Mouse (Mus musculus) thymus, postnatal 4 days (tissue): ENCODE results near the gene Gstt2.
"Not testable (repeated sequence)": the region's sequence is repeated elsewhere in the genome, so short reads cannot be mapped to it uniquely, and the experiment has no call there.

Source experiments
- DNase-seq: peaks from one replicate; pipeline ENCODE4 v3.0.0; 2021

Gstt2 gene

DNA sequence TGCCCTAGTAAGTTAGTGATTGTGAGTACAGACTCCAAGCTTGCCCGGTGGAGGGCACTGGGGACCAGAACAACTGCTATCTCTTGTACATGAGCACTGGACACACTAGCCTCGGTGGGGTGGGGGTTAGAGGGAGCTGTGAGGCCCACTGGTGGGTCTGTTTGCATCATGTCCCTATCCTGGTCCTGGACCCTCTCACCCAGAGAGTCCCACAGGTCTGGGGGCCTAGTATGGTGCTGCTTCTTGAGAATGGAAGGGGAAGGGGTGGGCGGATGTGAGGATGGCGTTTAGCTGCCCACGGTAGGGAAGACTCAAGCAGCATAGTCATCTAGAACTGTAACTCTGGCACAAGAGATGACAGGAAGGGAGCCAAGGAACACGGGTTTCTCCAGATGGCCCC, 17.6 kb upstream of the Gstt2 start:
- no peak for DNase-seq

DNA sequence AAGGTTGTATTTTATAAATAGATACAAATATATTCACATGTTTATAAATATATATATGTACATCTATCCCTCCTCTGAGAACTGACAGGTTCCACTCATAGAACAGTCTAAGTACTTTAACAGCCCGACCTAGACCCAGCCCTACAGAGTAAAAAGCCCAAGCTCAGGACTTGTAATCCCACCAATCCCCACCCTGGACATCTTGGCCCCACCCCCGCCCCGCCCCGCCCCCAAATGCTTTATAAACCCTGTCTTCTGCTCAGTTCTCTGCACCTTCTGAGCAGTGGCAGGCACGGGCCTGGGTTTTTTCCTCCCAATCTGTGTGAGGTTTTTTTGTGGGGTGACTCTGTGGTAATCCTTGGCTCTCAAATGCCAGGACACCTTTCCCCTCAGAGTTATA, 16.9 kb upstream of the Gstt2 start:
- DNase-seq = no peak

DNA sequence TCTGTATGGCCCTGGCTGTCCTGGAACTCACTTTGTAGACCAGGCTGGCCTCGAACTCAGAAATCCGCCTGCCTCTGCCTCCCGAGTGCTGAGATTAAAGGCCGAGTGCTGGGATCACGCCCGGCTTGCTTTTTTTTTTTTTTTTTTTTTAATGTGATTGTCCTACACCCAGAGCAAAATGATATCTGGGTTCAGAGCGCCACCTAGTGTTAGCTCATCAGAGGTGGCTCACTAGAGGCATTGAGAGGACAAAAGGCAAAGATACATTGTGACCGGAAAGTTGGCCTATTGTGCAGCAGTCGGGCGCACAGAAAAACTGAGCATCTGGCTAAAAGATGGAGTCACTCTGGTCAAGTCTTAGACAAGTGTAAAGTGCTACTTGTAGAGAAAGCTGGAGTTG, 16.2 kb upstream of the Gstt2 start:
- peak; percentile 90 for DNase-seq

DNA sequence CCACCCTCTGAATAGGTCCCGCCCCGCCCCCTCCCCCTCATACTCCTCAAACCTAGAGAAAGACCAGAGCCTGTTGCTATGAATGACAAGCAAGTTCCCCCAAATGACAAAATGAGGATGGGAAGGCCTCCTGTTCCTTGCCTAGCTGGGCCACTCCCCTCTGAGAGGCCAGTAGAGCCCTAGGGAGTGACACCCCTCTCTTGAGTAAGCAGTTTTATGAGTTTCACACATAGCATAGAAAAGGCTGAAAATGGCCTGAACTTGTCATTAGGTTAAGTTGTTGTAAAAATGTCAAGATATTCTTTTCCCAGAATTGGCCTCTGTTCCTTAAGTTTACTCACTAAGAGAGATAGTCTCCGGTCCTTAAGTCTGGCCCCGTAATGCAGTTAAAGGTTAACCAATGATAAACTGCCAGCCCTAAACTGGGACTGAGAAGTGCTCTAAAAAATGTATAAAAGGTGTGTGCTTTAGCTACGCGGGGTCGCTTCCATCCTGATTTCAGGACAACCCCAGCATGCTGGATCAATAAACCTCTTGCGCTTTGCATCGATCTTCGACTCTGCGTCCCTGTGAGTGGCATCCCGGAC, 15.4 kb upstream of the Gstt2 start:
- DNase-seq = no peak

DNA sequence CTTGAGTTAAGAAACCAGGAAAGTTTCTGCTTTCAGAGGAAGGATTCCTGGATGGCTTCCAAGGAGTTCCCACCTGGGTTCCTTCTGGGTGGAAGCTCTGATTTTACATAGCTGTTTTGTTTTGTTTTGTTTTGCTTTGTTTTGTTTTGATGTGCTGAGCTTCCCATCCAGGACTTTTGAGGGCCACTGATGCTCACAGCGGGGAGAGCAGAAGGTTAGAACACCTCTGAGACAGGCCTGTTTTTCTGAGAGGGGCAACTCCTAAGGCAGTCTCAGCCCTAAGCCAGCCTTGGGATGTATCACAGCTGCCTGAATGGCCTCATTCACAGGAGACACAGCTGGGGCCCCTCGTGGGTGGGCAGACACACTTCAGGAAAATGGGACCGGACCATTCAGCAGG, 14.5 kb upstream of the Gstt2 start:
- no peak for DNase-seq

DNA sequence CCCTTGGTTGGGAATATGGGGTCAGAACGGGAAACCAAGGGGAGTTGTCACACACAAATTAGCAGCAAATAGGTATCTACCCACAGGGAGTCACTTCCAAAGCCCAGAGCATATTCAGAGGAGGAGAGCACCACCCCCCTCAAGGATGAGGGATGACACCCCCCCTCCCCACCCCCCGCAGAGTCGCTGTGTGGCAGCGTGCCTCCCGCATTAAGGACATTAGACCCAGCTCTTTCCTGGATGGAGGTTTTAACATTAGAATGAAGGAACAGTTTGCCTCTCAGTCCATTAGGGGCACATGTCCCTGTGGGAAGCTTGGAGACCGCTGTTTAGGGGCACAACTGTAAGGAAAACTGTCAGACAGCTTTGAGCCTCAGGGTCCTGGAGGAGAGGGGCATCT, 13.9 kb upstream of the Gstt2 start:
- no peak for DNase-seq

DNA sequence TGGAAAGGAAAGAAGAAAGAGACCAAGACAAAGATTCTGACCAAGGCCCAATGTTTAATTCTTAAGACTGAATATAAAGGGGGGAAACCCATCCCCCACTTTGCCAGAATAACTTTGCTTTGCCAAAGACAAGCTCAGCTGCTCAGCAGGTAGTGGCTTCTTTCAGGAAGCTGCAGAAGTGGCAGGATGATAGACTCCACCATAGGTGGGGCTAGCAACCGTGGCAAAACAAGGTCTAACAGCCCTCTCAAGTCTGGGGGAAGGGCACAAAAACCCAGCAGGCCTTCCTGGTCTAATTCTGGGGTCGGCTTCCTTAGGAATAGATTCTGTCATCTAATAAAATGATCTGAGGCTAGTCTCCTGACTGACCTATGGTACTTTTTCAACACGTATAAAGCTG, 11.2 kb upstream of the Gstt2 start:
- no peak for DNase-seq

DNA sequence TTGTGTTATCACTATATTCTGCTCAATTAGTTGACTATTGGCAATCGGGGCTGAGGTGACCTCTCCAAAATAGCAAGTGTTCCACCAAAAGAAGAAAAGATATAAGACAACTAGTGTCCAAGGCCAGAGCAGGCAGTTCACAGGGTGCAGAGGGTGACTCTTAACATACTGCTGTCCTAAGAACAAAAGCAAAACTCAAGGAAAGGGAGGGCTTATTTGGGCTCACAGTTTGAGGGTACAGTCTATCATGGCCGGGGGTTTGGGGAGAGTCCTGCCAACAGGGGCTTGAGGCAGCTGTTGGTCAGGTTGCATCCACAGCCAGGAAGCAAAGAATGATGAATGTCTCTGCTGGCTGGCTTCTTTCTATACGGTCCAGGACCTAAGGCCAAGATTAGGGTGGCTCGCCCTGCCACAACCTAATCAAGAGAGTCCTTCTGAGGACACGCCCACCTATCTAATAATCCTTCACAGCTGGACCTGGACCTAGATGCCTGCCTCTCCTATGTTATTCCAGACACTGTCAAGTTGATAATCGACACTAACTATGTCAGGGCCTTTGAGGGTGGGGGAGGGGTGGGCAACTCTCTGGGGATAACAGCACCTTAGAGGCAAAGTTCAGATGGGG, 8.2 kb upstream of the Gstt2 start:
- DNase-seq = no peak

DNA sequence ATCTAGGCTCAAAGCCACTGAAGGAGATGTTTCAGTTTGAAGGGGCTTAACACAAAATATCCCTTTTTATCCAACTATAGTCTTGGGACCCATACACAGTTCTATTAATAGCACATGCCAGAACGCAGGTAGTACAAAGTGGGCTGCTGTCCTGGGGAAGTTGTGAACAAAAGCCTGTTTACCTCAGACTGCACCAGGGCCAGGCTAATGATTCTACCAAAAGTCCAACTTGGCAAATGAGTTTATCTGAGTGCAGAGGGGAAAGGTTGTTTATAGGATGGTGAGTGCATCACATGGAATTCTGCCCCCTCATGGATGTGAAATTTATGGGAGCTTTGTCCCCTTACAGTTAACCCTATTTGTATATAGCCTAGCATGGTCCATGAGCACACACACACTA, 7.6 kb upstream of the Gstt2 start:
- no peak for DNase-seq

DNA sequence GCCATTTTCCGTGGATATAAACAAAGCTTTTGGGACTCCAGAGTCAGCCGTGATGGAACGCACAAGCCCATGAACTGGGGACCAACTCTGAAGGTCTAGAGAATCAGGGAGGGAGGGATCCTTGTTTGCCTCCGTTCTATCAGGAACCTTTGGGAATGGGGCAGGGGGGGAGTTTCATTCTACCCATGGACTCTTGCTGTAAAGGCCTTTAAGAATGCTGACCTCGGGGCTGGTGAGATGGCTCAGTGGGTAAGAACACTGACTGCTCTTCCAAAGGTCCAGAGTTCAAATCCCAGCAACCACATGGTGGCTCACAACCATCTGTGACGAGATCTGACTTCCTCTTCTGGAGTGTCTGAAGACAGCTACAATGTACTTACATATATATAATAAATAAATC, 6.7 kb upstream of the Gstt2 start:
- not testable (repeated sequence) for DNase-seq

DNA sequence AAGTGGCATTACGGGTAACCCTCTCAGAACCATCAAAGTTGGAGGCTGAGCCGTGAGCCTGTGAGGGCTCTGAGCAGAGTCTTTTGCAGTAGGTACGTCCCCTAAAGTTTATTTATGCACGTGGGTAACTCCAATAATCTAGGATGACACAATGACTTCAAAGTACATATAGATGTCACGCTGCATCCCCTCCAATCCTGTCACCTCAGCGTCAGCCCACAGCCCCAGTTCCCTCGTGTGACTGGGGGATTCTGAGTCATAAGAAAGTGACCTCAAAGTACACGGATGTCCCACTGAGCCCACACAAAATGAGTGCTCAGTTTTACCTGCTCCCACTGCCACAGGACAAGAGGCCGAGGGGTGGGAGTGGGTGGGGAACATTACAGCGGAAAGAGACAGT, 1.9 kb upstream of the Gstt2 start:
- DNase-seq = no peak

DNA sequence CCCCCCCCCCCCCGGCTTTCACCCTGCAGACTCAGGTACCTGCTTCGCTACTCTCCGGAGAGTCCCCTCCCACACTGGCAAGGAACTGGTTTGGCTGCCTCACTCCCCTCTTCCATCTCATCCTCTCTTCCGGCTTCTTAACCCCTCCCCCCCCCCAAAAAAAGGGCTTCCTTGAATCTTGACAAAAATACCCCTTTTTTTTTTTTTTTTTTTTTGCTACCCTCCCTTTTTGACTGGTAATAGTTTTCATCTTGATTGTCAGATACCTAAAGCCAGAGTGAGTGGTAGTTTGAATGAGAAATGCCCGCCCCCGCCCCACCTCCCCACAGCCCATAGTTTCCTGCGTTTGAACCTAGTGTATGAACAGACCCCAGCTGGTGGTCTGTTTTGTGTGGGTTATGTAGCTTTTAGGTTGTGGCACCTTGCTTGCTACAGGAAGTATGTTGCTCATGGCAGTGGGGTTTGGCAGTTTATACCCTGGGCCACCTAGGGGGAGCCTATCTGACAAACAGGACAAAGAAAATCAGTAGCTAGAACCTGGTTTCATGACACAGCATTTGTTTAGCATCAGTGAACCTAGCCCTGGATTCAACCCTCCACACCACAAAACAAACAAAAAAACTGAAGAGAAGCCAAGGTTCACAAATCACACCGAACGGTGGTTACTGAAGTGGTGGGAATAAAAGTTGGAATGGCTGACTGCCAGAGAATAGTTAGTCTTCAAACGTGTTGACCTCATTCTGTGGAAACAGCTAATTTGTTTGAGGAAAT, 1.3 kb downstream of the Gstt2 start:
- peak; percentile 74 for DNase-seq

DNA sequence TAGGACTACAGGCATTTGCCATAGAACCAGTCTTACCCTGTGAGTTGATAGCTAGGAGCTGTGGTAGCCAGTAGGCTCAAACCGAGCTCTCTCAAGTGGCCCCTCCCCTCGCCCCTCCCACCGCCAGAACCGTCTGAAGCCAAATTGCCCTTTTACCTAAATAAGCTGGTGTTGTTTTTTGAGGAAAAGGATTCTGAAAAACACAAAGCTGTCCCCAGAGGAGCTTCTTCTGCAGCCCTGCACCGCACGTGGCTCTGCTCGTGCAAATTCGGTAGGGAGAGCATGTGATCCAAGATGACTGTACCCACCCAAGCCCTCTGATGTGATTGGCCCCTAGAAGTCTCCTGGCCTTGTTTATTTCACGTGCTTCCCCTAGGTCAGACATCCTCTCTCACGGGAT, 1.9 kb downstream of the Gstt2 start:
- peak; percentile 83 for DNase-seq

DNA sequence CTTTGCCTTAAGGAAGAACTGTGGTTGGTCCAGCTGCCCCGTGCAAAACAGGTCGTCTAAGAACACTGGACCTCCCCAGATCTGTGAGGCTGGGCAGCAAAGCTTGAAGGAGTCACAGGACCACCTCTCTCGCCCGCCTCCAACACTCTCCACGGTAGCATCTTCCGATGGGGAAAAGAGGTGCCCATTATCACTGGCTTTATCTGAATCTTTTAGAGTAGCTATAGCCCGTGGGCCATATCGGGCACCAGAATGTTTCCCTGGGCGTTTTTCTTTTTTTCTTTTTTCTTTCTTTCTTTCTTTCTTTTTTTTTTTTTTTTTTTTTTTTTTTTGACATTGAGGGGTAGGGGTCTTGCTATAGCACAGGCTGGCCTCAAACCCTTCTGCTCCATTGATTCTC, 2.5 kb downstream of the Gstt2 start:
- no peak for DNase-seq

DNA sequence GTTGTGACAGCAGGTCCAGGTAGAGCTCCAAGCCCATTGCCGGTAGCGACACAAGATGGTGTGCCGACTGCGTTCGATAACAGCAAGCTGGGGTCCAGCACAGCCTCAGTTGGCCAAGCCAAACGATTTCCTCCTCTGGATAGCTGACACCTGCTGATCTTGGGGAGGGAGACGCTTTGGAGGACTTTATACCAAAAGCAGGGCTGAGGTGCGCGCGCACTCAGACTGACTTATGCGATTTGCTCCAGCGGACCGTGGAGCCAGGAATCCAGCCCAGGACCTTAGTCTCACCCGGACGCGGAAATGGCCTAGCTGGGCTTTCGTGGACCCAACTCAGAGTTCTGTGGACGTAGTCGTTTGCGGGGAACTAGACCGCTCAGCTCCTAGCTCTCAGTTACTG, 3.0 kb downstream of the Gstt2 start:
- peak; percentile 88 for DNase-seq

DNA sequence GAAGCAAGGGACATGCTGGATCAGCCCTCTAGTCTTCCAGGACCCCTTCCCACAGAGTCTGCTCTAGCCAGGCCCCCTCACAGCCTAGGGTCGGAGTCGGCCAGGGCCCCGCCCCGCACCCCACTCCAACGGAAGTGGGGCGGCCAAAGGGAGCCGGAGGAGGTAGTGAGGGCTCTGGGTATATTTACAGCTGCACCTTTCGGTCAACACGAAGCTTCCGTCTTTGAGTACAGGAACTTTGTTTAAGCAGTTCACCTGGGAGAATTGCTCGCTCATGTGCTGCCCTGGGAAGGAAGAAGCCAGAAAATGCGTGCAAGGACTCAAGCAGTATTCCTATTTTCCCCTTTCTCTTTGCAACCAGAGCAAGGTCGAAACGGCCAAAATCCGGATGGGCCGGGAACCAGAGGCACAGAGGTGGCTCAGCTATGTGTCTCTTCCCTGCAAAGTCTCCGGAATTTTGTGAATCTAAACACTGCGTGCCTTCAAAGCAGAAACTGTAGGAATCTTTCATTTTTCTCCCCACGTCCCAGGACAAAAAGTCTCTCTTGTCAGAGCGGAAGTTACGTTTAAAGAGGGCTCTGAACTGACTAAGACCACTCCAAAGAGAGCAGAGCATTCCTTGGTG, 3.7 kb downstream of the Gstt2 start:
- peak; percentile 61 for DNase-seq

DNA sequence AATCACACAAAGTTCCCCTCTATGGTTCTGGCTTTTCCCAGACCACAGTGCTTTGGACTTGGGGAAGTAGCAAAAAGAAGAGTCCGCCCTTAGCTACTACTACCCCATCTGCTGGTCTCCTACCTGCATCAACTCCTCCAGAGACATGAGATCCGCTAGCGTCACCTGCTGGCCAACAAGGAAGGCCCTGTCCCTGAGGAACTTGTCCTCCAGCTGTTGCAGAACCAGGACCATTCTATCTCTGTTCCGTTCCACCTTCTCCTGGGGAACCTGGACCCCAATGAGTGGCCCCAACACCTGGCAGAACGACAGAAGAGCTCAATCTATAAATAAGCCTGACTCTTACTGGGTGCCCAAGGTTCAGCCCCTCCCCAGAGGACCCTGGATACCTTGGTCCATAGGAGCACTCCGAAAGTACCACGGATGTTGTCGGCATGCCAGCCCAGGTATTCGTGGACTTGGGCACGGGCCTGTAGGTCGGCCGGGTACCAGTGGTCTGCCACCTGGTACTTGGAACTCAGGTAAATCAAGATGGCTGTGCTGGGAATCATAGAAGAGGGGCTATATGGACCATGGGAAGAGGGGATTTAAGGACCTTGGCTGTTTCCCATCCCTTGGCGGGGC, 4.8 kb downstream of the Gstt2 start:
- peak; percentile 88 for DNase-seq

DNA sequence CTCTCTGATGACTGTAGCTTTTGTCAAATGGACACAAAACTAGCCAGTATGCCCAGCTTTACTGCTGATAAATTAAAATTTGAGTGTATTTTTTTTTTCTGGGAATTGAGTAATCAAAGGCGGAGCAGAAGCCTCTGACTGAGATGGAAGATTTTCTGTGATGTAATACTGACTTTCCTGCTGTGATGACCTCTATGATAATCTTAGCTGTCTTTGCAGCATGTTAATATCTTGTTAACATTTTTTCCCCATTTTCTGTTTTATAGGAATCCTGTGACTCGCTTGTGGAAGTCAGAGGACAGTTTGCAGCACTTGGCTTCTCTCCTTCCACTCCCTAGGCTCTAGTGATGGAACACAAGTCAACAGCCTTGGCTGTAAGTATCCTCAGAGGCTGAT, 7.0 kb downstream of the Gstt2 start:
- DNase-seq = no peak

DNA sequence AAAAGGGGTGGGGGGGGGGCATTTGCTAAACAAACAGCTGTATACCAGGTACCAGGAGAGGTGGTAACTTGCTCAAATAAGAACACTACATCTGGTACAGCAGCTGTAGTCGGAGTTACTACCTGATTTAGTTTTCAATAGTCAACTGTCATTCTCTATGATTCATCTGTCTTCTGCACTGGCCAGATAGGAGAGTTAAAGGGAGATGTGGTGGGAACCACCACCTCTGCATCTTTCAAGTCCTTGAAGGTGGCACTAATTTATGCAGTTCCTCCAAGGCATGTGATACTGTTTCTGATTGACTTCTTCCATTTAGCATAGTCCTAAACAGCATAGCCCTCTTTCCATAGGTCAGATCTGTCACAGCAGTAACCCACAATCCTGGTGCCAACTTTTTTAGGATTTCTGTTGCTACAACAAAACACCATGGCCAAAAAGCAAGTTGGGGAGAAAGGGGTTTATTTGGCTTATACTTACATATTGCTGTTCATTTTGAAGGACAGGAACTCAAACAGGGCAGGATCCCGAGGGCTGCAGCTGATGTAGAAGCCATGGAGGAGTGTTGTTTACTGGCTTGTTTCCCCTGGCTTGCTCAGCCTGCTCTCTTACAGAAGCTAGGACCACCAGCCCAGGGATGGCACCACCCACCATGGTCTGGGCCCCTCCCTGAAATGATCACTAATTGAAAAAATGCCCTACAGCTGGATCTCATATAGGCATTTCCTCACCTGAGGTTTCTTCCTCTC, 7.5 kb downstream of the Gstt2 start:
- DNase-seq = no peak

DNA sequence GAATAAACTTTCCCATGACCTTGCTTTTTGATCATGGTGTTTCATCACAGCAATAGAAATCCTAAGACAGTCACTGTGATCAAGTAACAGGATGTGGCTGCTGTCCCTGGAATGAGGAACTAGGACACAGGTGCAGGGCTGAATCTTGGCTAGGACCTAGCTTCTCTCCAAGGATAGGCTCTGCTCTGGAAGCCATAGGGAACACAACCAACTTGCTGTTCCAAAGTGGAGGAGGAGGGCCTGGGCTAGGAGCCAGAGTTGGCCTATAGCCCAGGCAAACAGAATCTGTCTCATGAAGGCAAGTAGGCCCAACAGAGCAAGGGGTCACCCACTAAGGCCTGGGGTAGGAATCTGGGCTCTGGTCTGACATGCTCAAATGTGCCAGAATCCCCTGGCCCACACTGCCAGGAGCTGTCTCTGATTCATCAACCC, 8.7 kb downstream of the Gstt2 start:
- DNase-seq = no peak

DNA sequence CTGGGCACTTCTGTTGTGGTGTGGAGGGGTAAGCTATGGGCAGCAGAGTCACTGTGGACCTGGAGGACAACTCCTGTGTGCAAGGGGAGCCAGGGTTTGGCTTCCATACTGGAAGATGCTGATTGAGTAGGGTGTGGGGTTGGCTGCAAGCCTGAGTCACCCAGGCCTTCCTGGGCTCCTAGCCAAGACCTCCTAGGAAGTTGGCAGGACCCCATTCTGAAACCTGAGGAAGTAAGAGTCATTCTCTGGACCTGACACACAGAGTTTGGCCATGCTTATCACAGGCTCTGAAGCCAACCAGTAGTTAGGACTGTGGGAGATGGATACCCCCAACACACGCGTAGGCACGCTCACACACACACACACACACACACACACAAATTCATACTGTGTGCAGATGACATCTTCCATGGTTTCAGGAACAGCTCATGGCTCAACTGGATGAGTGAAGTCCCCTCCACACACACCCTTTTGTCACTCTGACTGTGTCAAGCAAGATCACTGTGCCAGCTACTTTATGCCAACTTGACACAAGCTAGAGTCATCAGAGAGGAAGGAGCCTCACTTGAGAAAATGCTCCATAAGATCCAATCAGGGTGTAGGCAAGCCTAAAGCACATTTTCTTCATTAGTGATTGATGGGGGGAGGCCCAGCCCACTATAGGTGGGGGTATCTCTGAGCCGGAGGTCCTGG, 9.4 kb downstream of the Gstt2 start:
- DNase-seq = no peak

DNA sequence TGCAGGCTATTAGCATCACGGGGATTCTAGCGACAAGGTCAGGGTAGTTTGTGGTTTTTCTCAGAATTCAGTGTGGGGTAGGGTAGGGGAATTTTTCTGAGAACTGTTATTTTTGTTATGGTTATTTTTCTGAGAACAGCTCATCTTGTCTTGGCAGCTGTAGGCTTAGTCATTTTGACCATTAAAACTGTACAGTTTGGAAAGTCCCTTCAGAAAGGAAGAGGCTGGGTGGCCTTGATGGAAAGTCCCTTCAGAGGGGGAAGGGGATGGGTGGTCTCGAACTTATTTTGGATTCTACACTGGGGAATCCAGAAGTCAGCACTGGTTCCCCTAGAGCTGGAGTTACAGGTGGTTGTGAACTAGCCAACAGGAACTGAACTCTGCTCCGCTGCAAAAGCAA, 12.7 kb downstream of the Gstt2 start:
- no peak for DNase-seq
